Mouse (Mus musculus) right cerebral cortex, postnatal 4 days (tissue): ENCODE data around the gene H2-Q4.
A peak's percentile ranks its signal among the peaks of the same experiment; 100 is the strongest.
"Not testable (repeated sequence)": the region's sequence is repeated elsewhere in the genome, so short reads cannot be mapped to it uniquely, and the experiment has no call there.

ENCODE experiments used
- DNase-seq: peaks from one replicate; pipeline ENCODE4 v3.0.0-alpha.2; 2022

H2-Q4 gene

DNA sequence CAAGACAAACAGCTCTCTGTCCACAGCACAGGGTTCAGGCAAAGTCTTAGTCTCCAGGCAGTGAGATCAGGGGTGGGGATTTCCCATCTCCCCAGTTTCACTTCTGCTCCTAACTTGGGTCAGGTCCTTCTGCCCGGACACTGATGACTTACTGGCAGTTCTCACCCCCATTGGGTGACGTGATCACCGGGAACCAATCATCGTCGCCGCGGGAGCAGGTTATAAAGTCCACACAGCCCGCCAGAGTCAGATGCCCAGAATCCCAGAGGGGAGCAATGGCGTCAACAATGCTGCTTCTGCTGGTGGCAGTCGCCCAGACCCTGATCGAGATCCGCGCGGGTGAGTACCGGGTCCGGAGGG lies at the start of gene H2-Q4:
Gene H2-Q4 (plus strand): TSS at position 249 of the 360 bp plus-strand sequence.
- peak; percentile 62 for DNase-seq

DNA sequence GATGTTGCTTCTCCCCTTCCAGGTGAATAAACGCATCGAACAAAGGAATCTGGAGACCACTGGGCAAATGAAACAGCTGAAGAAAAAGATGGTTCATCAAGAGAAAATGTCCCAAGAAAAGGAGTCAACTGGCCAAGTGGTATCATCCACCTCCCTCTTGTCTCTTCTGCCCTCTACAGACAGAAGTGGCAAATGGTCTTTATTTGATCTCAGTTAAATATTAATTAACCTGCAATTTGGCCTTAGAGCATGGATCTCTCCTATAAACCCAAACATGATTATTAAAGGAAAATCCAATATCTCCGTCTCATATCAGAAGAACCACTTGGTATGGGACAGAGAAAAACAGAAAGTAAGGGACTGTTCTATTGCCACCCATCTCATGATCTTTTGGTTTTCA lies 49.7 kb upstream of the H2-Q4 start:
- not testable (repeated sequence) for DNase-seq

DNA sequence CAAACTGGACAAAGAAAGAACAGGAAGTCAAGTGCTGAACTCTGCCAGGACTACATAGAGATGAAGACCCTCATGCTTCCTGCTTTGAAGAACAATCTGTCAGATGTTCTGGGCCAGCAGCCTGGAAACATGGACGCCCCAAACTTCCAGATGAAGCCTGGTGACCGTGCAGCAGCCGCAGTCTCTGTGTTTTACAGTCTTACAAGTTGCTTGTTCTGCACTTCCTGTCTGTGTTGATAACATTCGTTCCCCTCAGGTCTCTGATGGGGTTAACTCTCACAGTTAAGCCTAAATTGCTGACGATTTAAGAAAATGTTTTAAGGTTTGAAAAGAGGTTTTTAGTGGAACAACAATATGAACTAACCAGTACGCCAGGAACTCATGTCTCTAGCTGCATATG lies 47.9 kb upstream of the H2-Q4 start:
- not testable (repeated sequence) for DNase-seq

DNA sequence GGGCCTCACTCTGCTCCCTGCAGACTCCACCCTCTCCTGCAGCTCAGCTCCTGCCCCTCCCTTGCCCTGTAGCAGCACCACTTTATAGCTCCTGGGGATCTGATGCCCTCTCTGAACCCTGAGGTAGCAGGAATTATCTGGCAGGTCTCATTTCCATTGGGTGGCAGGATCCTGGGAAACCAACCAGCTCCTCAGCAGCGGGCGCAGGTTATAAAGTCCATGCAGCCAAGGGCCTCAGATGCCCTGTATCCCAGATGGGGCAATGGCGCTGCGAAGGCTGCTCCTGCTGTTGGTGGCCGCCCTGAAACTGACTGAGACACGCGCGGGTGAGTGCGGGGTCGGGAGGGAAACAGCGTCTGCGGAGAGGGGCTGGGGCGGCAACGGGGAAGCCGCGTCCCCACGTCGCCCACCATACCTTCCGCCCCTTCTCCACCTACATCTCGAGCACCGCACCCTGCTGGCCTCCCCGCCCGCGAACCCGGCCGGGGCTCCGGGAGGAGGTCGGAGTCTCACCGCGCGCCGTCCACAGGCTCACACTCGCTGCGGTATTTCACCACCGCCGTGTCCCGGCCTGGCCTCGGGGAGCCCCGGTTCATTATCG lies 37.2 kb upstream of the H2-Q4 start, which contains the start of gene H2-Q2:
Gene H2-Q2 (plus strand): TSS at position 172 of the 601 bp plus-strand sequence.
- DNase-seq = no peak

DNA sequence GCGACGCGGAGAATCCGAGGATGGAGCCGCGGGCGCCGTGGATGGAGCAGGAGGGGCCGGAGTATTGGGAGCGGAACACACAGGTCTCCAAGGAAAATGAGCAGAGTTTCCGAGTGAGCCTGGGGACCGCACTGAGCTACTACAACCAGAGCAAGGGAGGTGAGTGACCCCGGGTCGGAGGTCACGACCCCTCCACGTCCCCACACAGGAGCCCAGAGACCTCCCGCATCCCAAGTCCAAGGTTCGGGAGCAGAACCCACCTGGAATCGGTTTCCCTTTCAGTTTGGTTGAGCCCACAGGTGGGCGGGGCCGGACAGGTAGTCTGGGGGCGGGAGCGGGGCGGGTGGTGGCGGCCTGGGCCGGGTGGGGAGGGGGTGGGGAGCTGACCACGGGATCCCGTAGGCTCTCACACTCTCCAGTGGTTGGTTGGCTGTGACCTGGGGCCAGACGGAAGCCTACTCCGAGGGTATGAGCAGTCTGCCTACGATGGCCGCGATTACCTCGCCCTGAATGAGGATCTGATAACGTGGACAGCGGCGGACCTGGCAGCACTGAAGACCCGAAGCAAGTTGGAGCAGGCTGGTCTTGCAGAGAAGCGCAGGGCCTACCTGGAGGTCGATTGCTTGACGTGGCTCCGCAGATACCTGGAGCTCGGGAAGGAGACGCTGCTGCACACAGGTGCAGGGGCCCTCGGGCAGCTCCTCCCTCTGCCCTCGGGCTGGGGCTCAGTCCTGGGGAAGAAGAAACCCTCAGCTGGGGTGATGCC lies 36.5 kb upstream of the H2-Q4 start:
- DNase-seq = no peak

DNA sequence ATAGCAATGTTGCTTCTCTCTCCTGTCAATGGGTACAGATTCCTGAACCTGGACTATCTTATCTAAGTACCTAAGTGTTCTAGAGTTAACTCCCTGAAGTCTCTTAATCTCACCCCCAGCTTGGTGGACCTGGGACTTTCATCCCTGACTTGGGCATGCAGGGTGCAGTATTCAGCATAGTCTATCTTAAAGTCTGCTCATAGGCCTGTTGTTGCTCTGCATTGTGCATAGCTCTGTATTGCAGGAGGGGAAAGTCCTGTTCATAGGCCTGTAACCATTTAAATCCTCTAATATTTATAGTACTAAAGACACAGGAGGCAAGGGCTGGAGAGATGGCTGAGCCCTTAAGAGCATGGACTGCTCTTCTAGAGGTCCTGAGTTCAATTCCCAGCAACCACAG lies 31.8 kb upstream of the H2-Q4 start:
- DNase-seq = not testable (repeated sequence)

DNA sequence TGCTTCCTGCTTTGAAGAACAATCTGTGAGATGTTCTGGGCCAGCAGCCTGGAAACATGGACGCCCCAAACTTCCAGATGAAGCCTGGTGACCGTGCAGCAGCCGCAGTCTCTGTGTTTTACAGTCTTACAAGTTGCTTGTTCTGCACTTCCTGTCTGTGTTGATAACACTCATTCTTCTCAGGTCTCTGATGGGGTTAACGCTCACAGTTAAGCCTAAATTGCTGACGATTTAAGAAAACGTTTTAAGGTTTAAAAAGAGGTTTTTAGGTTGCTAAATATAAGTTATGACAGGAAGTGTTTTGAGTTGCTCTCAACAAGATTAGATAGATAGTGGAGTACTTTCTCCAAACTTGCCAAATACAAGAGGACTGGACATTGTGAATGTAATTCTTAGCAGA lies 26.1 kb upstream of the H2-Q4 start:
- not testable (repeated sequence) for DNase-seq

DNA sequence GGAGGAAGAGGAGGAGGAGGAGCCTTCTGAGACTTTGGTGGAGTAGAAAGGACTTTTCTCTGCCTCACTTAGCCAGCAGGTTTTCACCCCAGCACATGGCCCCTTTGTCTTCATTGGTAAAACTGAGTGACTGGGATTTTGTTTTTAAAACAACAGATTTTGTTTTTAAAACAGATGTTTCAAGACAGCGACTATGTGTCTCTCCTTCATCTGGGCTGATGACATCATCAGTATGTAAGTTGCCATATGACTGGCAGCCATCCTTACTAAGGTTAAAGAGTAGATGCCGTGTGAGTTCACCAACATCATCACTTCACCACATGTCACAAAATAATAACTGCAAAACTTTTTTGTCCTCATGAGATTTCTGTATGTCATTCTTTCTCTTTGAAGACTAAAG lies 25.3 kb upstream of the H2-Q4 start:
- no peak for DNase-seq

DNA sequence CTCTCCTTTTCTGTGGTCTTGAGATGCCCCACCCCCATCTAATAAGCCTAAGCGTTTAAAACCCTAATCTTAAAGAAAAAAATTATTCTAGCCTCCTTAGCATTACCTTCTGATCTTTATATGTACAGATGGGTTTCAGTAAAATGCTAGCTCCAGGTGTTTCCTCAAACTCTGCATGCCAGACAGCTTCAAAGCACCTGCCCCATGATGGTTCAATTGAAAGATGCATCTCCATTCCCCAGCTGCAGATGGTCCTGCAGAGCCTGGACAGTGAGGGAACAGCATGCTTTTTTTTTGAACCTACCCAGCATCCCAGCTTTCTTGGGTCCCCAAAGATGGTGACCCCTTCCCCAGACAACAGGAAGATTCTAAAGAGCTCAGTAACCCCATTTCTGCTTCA lies 22.3 kb upstream of the H2-Q4 start:
- no peak for DNase-seq

DNA sequence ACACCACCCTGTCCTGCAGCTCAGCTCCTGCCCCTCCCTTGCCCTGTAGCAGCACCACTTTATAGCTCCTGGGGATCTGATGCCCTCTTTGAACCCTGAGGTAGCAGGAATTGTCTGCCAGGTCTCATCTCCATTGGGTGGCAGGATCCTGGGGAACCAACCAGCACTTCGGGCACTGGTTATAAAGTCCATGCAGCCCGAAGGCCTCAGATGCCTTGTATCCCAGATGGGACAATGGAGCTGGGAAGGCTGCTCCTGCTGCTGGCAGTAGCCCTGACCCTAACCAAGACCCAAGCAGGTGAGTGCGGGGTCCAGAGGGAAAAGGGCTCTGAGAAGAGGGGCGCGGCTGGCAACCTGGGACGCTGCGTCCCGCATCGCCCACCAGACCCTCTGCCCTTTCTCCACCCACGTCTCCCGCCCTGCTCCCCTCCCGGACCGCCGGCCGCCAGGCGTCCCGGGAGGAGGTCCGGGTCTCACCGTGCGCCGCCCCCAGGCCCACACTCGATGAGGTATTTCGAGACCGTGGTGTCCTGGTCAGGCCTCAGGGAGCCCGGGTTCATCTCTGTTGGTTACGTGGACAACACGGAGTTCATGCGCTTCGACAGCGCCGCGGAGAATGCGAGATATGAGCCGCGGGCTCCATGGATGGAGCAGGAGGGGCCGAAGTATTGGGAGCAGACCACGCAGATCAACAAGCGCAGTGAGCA lies 20.5 kb upstream of the H2-Q4 start:
- no peak for DNase-seq

DNA sequence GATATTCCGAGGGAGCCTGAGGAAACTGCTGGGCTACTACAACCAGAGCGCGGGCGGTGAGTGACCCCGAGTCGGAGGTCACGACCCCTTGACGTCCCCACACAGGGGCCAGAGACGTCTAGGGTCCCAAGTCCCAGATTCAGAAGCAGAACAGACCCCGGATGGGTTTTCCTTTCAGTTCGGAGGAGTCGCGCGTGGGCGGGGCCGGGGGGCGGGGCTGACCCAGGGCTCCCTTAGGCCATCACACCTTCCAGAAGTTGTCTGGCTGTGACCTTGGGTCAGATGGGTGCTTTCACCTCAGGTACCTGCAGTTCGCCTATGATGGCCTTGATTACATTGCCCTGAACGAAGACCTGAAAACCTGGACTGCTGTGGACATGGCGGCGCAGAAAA lies 20.0 kb upstream of the H2-Q4 start:
- DNase-seq = no peak

DNA sequence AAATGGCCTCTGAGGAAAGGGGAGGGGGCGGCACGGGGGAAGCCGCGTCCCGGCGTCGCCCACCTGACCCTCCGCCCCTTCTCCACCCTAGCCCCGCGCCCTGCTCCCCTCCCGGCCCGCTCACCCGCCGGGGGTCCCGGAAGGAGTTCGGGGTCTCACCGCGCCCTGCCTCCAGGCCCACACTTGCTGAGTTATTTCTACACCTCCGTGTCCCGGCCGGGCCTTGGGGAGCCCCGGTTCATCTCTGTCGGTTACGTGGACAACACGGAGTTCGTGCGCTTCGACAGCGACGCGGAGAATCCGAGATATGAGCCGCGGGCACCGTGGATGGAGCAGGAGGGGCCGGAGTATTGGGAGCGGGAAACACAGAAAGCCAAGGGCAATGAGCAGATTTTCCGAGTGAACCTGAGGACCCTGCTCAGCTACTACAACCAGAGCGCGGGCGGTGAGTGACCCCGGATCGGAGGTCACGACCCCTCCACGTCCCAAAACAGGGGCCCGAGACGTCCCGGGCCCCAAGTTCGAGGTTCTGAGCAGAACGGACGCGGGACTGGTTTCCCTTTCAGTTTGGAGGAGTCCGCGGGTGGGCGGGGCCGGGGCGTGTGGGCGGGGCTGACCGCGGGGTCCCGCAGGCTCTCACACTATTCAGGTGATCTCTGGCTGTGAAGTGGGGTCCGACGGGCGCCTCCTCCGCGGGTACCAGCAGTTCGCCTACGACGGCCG lies 473 bp downstream of the H2-Q4 start:
- peak; percentile 5 for DNase-seq

DNA sequence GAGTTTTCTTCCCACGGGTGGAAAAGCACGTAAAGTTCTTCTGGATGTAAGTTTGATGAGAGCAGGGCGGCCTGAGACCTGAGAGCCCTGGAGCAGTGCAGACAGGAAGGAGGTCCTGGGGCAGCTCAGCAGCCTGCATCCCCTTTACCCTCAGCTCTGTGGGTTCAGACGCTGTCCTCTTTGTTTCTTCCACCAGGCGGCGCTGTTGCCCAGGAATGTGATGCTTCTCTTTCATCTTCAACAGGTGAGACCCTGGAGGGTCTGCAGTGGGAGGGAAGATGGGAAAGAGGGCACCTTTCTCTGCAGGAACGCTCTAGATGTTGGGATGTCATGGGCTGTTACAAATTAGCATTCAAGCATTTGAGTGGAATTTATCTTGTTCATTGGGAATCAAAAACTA lies 10.4 kb downstream of the H2-Q4 start:
- peak; percentile 51 for DNase-seq

DNA sequence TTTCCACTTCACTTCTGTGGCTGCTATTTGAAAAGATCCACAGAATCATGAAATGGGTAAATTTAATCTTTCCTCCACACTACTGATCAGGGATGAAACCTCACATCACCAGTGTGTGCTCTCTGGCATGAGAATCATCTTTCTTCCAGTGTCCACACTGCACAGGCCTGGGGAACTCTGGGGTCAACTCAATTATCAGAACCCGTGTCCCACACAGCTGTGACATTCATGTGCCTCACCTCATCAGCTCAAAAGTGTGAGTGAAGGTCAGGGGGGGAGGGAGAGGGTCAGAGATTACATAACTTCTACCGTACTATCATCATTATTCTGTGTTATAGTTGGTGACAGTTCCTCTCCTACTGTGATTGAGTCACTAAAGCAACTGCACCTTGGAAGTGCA lies 13.3 kb downstream of the H2-Q4 start:
- DNase-seq = not testable (repeated sequence)

DNA sequence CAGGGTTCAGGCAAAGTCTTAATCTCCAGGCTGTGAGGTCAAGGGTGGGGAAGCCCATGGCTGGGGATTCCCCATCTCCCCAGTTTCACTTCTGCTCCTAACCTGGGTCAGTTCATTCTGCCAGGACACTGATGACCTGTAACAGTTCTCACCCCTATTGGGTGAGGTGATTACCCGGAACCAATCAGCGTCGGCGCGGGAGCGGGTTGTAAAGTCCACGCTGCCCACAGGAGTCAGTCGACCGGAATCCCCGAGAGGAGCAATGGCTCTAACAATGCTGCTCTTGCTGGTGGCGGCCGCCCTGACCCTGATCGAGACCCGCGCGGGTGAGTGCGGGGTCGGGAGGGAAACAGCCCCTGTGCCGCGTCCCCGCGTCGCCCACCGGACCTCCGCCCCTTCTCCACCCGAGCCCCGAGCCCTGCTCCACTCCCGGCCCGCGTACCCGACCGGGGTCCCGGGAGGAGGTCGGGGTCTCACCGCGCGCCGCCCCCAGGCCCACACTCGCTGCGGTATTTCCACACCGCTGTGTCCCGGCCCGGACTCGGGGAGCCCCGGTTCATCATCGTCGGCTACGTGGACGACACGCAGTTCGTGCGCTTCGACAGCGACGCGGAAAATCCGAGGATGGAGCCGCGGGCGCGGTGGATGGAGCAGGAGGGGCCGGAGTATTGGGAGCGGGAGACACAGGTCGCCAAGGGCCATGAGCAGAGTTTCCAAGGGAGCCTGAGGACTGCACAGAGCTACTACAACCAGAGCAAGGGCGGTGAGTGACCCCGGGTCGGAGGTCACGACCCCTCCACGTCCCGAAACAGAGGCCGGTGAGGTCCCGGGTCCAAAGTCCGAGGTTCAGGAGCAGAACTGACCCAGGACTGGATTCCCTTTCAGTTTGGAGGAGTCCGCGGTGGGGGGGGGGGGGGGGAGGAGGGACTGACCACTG lies 14.7 kb downstream of the H2-Q4 start:
- not testable (repeated sequence) for DNase-seq

DNA sequence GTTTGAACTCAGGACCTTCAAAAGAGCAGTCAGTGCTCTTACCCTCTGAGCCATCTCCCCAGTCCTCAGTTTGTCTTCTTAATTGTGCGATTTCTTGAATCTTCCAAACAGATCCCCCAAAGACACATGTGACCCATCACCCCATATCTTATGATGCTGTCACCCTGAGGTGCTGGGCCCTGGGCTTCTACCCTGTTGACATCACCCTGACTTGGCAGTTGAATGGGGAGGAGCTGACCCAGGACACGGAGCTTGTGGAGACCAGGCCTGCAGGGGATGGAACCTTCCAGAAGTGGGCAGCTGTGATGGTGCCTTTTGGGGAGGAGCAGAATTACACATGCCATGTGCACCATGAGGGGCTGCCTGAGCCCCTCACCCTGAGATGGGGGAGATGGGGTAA lies 17.5 kb downstream of the H2-Q4 start:
- DNase-seq = not testable (repeated sequence)

DNA sequence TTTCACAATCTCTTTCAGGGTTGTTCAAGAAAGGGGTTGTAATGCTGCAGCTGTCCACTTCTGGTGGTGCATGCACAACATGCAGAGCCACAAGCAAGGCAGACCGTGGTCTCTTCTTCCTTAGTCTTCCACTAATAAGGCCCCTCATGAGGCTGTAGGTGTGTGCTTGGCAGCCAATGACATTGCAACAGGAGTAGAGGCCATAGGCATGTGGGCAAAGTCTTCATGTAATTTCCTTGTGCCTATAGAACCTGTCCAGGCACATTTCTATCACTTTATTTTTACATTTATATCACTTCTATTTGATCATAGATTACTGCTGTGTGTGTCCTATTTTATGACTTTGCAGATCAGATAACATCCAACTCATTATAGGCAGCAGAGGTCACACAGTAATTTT lies 33.6 kb downstream of the H2-Q4 start:
- DNase-seq = not testable (repeated sequence)

DNA sequence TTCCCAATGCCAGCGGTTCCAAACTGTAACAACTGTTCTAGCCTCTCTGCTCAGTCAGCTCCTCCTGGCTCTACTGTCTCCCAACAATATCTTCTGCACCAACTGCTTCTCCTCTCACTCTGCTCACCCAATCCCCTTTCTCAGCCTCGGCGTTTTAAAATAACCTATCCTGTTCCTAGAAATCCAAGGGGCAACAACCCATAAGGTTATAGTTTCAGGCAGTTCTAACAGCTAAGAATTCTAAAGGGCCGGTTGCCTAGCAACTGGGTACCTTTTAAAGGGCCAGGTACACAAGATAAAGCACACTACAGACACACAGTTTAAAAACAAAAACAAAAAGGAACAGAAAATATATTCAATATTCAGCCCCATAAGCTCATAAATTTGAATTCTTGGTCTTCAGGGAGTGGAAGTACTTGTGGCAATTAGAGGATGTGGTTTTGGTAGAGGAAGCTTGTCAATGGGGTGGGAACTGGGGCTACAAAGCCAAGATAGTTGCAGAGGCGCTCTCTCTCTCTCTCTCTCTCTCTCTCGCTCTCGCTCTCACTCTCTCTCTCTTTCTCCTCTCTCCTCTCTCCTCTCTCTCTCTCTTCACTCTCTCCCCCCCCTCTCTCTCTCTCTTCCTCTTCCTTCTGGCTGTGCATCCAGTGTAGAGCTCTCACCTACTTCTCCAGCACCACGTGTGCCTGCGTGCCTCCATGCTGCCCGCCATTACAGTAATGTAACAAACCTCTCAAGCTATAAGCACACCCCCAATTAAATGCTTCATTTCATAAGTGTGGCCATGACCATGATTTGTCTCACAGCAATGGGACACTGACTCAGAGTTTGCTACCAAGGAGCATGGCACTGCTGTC lies 36.1 kb downstream of the H2-Q4 start:
- DNase-seq = not testable (repeated sequence)

DNA sequence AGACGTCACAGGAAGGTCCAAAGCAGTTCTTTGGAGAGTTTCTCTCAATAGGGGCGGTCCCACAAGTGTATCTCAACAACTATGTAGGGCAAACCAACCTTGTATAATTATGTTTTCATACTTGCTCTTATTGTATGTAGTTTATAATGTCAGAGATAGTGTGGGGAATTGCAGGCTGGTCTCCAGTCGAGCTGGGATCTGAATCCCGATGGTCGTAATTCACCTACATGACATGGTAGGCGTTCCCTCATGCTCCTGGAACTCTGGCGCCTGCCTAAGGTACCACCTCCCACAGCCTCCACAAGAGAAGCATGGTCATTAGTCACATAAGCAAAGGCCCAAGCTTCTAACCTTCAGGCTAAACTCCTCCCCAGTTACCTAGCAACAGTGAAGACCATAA lies 39.4 kb downstream of the H2-Q4 start:
- no peak for DNase-seq

DNA sequence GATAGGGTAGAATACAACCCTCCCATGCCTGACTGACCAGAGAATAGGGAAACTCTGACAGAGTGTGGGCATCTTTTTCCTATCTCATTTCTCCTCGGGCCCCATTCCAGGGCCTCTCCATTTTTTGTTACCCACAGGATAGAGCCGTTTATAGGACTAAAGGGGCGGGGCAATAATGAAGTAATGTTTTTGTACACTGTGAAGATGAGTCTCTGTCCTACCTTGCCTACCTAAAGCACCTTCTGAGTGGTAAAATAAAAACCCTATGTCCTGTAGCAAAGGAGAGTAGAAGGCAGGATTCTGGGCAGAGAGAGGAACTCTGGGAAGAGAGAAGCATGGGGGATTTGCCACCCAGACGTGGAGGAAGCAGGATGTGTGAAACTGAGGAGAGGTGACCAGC lies 40.1 kb downstream of the H2-Q4 start:
- not testable (repeated sequence) for DNase-seq

DNA sequence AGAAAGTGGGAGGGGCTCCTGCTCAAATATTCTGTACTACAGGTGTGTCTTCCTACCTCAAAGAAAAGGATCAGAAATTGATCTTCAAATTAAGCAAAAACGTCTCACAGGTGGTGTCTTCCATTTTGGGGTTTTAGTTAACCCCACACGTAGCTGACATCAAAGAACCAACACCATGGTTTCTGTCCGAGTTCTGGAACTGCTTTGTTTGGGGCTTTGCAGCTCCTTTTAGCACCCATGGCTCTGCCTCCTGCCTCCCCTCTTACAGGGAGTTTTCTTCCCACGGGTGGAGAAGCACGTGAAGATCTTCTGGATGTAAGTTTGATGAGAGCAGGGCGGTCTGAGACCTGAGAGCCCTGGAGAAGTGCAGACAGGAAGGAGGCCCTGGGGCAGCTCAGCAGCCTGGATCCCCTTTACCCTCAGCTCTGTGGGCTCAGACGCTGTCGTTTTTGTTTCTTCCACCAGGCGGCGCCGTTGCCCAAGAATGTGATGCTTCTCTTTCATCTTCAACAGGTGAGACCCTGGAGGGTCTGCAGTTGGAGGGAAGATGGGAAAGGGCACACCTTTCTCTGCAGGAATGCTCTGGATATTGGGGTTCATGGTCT lies 40.9 kb downstream of the H2-Q4 start:
- DNase-seq = peak; percentile 85
